Mouse (Mus musculus) myocyte (in vitro differentiated cells): ENCODE measurements around the gene Setd1a. TPM values are rescaled to one million over a fixed set of nuclear protein-coding genes. Genes with fewer than 3 reads are reported as not detected.

Source experiments
- H3K27me3 ChIP-seq: one replicate; pipeline ENCODE4 v1.6.1; 2011; ENCODE audit not compliant: control insufficient read depth, insufficient read depth, insufficient read length
- H3K36me3 ChIP-seq: one replicate; pipeline ENCODE4 v1.6.1; 2011; ENCODE audit not compliant: control insufficient read depth, insufficient read depth
- H3K4me2 ChIP-seq: one replicate; pipeline ENCODE4 v1.6.1; 2011; ENCODE audit warnings: low read depth, control low read depth
- H3K4me3 ChIP-seq: one replicate; pipeline ENCODE4 v1.5.1; 2011; ENCODE audit warnings: mild to moderate bottlenecking, control low read depth, moderate library complexity
- H3K79me2 ChIP-seq: one replicate; pipeline ENCODE4 v1.6.1; 2011; ENCODE audit not compliant: control insufficient read depth, insufficient read depth
- H3ac ChIP-seq: one replicate; pipeline ENCODE4 v1.6.1; 2011; ENCODE audit not compliant: control insufficient read depth, insufficient read length
- CEBPB ChIP-seq: IDR thresholded peaks from 2 replicates; pipeline ENCODE4 v1.6.1; 2011; ENCODE audit warnings: mild to moderate bottlenecking, moderate library complexity; ENCODE audit not compliant: poor library complexity, insufficient read depth, severe bottlenecking
- E2F4 ChIP-seq: IDR thresholded peaks from one replicate; pipeline ENCODE4 v1.6.1; 2011; ENCODE audit warnings: mild to moderate bottlenecking, control low read depth, moderate library complexity; ENCODE audit not compliant: insufficient read depth
- MAX ChIP-seq: IDR thresholded peaks from one replicate; pipeline ENCODE4 v1.6.1; 2011; ENCODE audit warnings: low read depth, mild to moderate bottlenecking, control low read depth
- MYOD1 ChIP-seq, 3 experiments: IDR thresholded peaks; one replicate each; pipeline ENCODE4 v1.6.1; 2011; ENCODE audit warnings: control low read depth in 2 of 3, low read depth in 2 of 3, mild to moderate bottlenecking in 2 of 3, moderate library complexity in 1 of 3; ENCODE audit not compliant: insufficient read length in 2 of 3, control insufficient read depth in 1 of 3
- MYOG ChIP-seq, 3 experiments: IDR thresholded peaks; one replicate each; pipeline ENCODE4 v1.6.1; 2011; ENCODE audit warnings: control low read depth in 2 of 3, low read depth in 2 of 3, mild to moderate bottlenecking in 2 of 3; ENCODE audit not compliant: insufficient read length in 2 of 3, control insufficient read depth in 1 of 3, insufficient read depth in 1 of 3
- POLR2A ChIP-seq: IDR thresholded peaks from one replicate; pipeline ENCODE4 v1.6.1; 2011; ENCODE audit warnings: low read depth, mild to moderate bottlenecking, control low read depth, moderate library complexity; ENCODE audit not compliant: insufficient read length
- POLR2AphosphoS2 ChIP-seq: IDR thresholded peaks from one replicate; pipeline ENCODE4 v1.6.1; 2011; ENCODE audit warnings: low read depth, control low read depth; ENCODE audit not compliant: insufficient read length
- REST ChIP-seq: IDR thresholded peaks from one replicate; pipeline ENCODE4 v1.6.1; 2011; ENCODE audit warnings: mild to moderate bottlenecking, control low read depth, moderate library complexity; ENCODE audit not compliant: insufficient read depth, insufficient read length
- SRF ChIP-seq: IDR thresholded peaks from one replicate; pipeline ENCODE4 v1.6.1; 2011; ENCODE audit warnings: low read depth; ENCODE audit not compliant: control insufficient read depth, insufficient read length
- TCF12 ChIP-seq: IDR thresholded peaks from one replicate; pipeline ENCODE4 v1.6.1; 2011; ENCODE audit warnings: mild to moderate bottlenecking, control low read depth; ENCODE audit not compliant: poor library complexity, insufficient read depth, severe bottlenecking
- TCF3 ChIP-seq: IDR thresholded peaks from one replicate; pipeline ENCODE4 v1.6.1; 2011; ENCODE audit warnings: low read depth, control low read depth; ENCODE audit not compliant: insufficient read length
- USF1 ChIP-seq: IDR thresholded peaks from one replicate; pipeline ENCODE4 v1.6.1; 2011; ENCODE audit warnings: low read depth, mild to moderate bottlenecking, control low read depth, moderate library complexity
- polyA plus RNA-seq: library from polyadenylated mRNA; unstranded; fragments of >200 nt; fragmentation: generic; extraction: Trizol; gene quantifications from one replicate; pipeline ENCODE4 v1.2.1, GENCODE M21; 2012; ENCODE audit warnings: missing spikeins

The Setd1a gene
- polyA plus RNA-seq, 1 experiment, result 13.7 TPM

DNA sequence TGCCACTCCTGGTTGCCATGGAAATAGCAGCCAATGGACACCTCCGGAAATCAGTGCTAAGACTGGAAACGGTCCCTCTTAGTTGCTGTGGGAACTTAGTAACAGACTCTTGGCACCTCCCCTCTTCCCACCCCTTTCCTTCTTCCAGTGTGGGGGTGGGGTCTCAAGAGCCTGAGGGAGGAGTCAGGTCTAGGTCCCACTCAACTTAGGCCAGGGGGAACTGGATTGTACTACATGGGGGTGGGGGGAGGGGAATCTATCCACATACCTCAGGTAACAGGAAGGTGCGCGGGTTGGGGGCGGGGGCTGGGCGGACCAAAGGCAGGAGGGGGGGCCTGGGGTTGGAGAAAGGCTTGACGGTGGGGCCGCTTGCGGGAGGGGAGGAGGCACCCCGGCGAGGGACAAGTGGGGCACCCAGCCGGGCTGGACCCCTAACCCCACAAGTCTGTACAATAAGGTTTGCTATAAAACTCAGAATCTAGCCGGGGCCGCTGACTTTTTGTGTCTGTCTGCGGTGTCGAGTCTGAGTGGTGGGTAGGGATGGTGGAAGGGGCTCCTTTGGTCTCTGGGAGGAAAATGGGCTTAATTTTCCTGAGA lies 7.4 kb upstream of the Setd1a start:
- peak overlapping the region; percentile 99 for H3K4me2 ChIP-seq
- TF ChIP-seq MAX, result no peak
- TF ChIP-seq TCF12, result no peak
- no peak for TF ChIP-seq MYOG (IDR thresholded peaks at IDR 0.05; ENCODE audit: control insufficient read depth in 1 of 3, insufficient read depth in 1 of 3, insufficient read length in 2 of 3, low read depth in 2 of 3)
- no peak for TF ChIP-seq POLR2AphosphoS2
- TF ChIP-seq POLR2A, result no peak
- TF ChIP-seq SRF, result no peak
- TF ChIP-seq CEBPB, result no peak
- TF ChIP-seq TCF3, result no peak
- no peak for TF ChIP-seq E2F4
- no peak for TF ChIP-seq REST
- TF ChIP-seq USF1, result no peak
- TF ChIP-seq MYOD1 (IDR thresholded peaks at IDR 0.05; ENCODE audit: control insufficient read depth in 1 of 3, insufficient read length in 2 of 3, low read depth in 2 of 3), result no peak
- H3K36me3 ChIP-seq, result peaks cover 5% of the 10 kb centered on the region
- no peaks in the 10 kb centered on the region for H3K27me3 ChIP-seq
- H3K79me2 ChIP-seq, result no peaks in the 10 kb centered on the region
- H3ac ChIP-seq, result peak overlapping the region; percentile 25
- peak overlapping the region; percentile 84 for H3K4me3 ChIP-seq

DNA sequence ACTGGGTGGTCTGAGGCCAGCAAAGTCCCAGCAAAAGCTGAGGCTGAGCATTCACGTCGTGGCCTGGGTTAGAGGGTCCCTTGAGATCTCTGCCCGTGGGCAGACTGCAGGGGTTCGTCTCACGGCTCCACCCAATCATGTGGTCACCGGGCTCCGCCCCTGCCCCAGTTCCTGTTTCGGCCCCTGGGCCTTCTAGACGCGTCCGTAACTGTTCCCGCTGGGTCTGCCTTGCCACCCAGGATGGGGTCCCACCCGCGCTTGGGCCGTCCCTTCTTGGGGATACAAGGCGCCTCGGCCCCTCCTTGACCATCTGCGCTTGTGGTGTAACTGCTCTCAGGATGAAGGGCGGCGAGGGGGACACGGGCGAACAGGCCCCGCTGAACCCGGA lies 6.8 kb upstream of the Setd1a start, which contains the start of gene Orai3:
Gene Orai3 (plus strand): TSS at position 165 of the 388 bp plus-strand sequence.
- Histone ChIP-seq H3K4me2 (peak within 1 kb of the TSS; percentile 99), H3K36me3 (peaks cover 5% of the 10 kb centered on the region), H3K79me2 (no peaks in the 10 kb centered on the region), H3K27me3 (no peaks in the 10 kb centered on the region), H3ac (peak within 1 kb of the TSS; percentile 25), H3K4me3 (peak within 1 kb of the TSS; percentile 84)
- TF ChIP-seq MAX (no peak), POLR2AphosphoS2 (peak; percentile 94), MYOD1 (IDR thresholded peaks at IDR 0.05; ENCODE audit: control insufficient read depth in 1 of 3, insufficient read length in 2 of 3, low read depth in 2 of 3) (peak in 1 of 3 experiments; percentile 8), USF1 (peak; percentile 54), TCF12 (no peak), SRF (no peak), CEBPB (no peak), MYOG (IDR thresholded peaks at IDR 0.05; ENCODE audit: control insufficient read depth in 1 of 3, insufficient read depth in 1 of 3, insufficient read length in 2 of 3, low read depth in 2 of 3) (no peak), E2F4 (no peak), REST (no peak), POLR2A (peak; percentile 90), TCF3 (no peak)

DNA sequence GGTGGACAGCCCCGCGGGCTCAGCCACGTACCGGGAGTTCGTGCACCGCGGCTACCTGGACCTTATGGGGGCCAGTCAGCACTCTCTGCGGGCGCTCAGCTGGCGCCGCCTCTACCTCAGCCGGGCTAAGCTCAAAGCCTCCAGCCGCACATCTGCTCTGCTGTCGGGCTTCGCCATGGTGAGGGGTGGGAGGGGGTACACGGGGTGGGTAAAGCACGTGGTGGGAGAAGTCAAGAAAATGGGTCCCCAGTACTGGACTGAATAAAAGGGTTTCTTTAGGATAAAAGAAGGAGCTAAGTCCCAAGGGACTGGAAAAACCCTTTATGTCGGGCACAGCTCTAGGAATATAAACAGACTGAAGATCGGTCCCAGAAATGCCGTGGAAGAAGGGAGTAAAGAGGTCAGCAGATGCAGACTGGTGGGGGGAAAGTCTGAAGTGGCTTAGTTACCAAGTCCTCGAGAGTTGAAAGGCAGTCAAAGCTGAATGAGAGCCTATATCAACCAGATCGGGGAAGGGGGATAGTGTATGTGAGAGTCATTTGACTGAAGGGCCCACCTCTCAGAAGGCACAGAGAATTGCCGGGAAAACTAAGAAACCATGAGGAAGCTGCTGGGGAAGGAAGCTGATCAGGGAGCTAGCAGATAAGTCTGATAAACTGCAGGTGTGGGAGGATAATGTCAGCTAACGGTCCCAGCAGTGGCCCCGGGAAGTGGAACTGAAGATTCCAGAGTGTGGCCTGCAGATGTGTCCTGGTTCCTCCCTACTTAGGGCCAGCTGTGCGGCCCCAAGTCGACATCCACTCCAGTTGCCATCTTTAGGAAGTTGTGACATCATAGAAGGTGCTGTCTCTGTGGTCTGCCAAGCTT lies 6.2 kb upstream of the Setd1a start:
- Histone ChIP-seq H3K79me2 (no peaks in the 10 kb centered on the region), H3K27me3 (no peaks in the 10 kb centered on the region), H3K4me2 (peak overlapping the region; percentile 99), H3ac (peak overlapping the region; percentile 25), H3K4me3 (peak overlapping the region; percentile 84), H3K36me3 (peaks cover 1% of the 10 kb centered on the region)
- TF ChIP-seq TCF12, result no peak
- TF ChIP-seq E2F4, result no peak
- TF ChIP-seq SRF, result no peak
- no peak for TF ChIP-seq MYOG (IDR thresholded peaks at IDR 0.05; ENCODE audit: control insufficient read depth in 1 of 3, insufficient read depth in 1 of 3, insufficient read length in 2 of 3, low read depth in 2 of 3)
- TF ChIP-seq USF1, result no peak
- TF ChIP-seq CEBPB, result no peak
- TF ChIP-seq TCF3, result no peak
- no peak for TF ChIP-seq MAX
- no peak for TF ChIP-seq POLR2AphosphoS2
- TF ChIP-seq MYOD1 (IDR thresholded peaks at IDR 0.05; ENCODE audit: control insufficient read depth in 1 of 3, insufficient read length in 2 of 3, low read depth in 2 of 3), result no peak
- no peak for TF ChIP-seq REST
- no peak for TF ChIP-seq POLR2A

DNA sequence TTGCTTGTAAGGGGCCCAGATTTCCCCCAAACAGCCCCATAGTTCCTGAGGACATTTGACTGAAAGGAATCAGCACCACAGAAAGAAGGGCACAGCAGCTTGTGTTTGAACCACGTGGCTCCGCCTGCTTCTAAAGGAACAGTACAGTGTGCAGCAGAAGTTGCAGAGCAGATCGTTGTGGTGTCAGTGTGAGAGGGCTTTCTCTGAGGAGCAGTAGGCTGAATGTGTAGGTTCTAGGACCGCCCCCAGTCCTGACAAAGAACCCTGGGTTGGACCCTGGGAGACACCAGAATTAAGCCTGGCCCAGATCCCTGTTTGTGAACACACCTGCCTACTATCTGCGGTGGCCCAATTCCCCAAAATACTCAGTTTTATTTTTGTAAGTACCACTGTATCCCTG lies 5.2 kb upstream of the Setd1a start:
- Histone ChIP-seq H3K4me2 (peak overlapping the region; percentile 99), H3ac (no peak overlapping the region), H3K27me3 (no peaks in the 10 kb centered on the region), H3K4me3 (peak overlapping the region; percentile 84), H3K79me2 (no peaks in the 10 kb centered on the region), H3K36me3 (no peaks in the 10 kb centered on the region)
- TF ChIP-seq E2F4 (no peak), TCF3 (no peak), POLR2A (no peak), TCF12 (no peak), MAX (no peak), MYOG (IDR thresholded peaks at IDR 0.05; ENCODE audit: control insufficient read depth in 1 of 3, insufficient read depth in 1 of 3, insufficient read length in 2 of 3, low read depth in 2 of 3) (no peak), CEBPB (no peak), MYOD1 (IDR thresholded peaks at IDR 0.05; ENCODE audit: control insufficient read depth in 1 of 3, insufficient read length in 2 of 3, low read depth in 2 of 3) (no peak), USF1 (no peak), POLR2AphosphoS2 (no peak), SRF (no peak), REST (no peak)
